Mouse (Mus musculus): Measurements from ENCODE around the gene Kdm8.

DNA sequence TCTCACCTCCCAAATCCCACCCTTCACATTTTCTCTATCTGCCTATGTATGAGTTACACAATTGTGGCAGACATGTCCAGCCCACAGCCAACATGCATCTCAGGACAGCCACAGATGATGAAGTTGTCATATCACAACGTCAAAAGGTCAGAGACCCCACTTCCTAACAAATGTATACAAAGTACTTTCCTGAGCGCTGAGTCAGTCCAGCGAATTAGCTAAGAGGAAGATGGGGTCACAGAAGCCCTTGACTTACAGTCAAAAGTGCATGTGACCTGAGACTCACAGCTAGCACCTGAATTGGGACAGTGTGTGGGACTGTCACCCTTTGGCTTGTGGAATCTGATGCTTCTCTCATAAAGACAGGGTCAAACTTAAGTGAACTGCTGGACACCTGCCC, 37.9 kb downstream of the Kdm8 start:
- TF ChIP-seq POLR2A (IDR thresholded peaks at IDR 0.05; ENCODE audit: insufficient read depth, low read depth, low read length): no peak
- no peak for TF ChIP-seq CTCF (IDR thresholded peaks at IDR 0.05)
